Mouse (Mus musculus) macrophage (primary cell): Measurements from ENCODE around the gene Calml4. TPM values are rescaled to one million over a fixed set of nuclear protein-coding genes. Genes with fewer than 3 reads are reported as not detected.

ENCODE experiments used
- H3K27ac ChIP-seq: fragments of 350-480 bp; formaldehyde crosslinking; 2 replicates; pipeline ENCODE4 v1.9.0; 2021
- H3K36me3 ChIP-seq: fragments of 350-480 bp; formaldehyde crosslinking; 2 replicates; pipeline ENCODE4 v1.9.0; 2021; ENCODE audit errors: inconsistent target
- H3K4me3 ChIP-seq: fragments of 350-480 bp; formaldehyde crosslinking; 2 replicates; pipeline ENCODE4 v1.9.0; 2021; ENCODE audit errors: inconsistent target
- H3K79me2 ChIP-seq: fragments of 350-480 bp; formaldehyde crosslinking; 2 replicates; pipeline ENCODE4 v1.9.0; 2021; ENCODE audit errors: inconsistent target
- WGBS: methylation state at CpG from one replicate; pipeline ENCODE4 v1.1.7; 2026; ENCODE audit warnings: inconsistent platforms; ENCODE audit not compliant: missing documents; 5-methylcytosine and 5-hydroxymethylcytosine counted together
- polyA plus RNA-seq: library from polyadenylated mRNA; stranded (reverse); fragments of 250-400 nt; gene quantifications from 3 replicates; pipeline ENCODE4 v1.2.4, GENCODE M21; 2018; ENCODE audit warnings: inconsistent platforms

The Calml4 gene
- polyA plus RNA-seq, 1 experiment from 2014 or later: 0.62 TPM

DNA sequence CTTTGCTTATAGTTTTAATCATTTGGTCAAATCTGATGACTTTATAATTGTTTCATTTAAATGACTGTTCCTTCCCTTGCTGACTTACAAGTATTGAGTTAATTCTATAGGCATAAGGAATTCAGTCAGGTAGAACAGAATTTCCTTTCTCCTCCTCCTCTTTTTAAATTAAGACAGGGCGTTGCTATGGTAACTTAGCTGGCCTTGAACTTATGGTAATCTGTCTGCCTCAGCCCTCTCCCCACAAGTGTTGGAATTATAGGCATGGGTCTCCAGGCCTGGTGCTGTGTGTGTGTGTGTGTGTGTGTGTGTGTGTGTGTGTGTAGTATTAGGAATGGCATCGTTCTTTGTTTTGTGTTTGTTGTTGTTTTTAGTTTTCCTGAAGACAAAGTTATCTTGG is 43.9 kb downstream of the Calml4 start:
- H3K79me2 ChIP-seq: peaks cover 15% of the 10 kb centered on the region; the same call in 1 of the 2 replicates
- WGBS: 88% methylated on average over 2 of the region's 2 CpGs
- no peak overlapping the region for H3K4me3 ChIP-seq
- H3K36me3 ChIP-seq: peaks cover 29% of the 10 kb centered on the region; the same call in 1 of the 2 replicates
- H3K27ac ChIP-seq: no peak overlapping the region

DNA sequence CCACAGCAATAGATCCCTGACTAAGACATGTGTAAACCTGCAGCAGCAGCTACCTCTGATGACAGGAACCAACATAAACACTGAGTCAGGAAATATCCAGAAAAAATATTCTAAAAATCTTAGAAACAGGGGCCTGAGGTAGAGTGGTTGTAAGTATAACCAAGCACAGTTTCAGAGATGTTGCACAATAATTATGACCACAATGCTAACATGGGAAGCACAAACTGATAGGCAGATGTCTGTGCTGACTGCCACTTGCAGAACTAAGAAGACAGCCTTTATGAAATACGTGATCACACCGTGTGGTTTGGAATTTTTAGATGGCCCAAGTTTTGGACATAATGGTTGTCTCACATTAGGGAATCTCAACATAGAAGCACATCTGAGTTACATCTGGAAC is 46.0 kb downstream of the Calml4 start:
- peaks cover 35% of the 10 kb centered on the region; the same call in 1 of the 2 replicates for H3K79me2 ChIP-seq
- 37% methylated on average over 2 of the region's 2 CpGs for WGBS
- peaks cover 28% of the 10 kb centered on the region; the same call in 1 of the 2 replicates for H3K36me3 ChIP-seq
- no peak overlapping the region for H3K4me3 ChIP-seq
- H3K27ac ChIP-seq: no peak overlapping the region

DNA sequence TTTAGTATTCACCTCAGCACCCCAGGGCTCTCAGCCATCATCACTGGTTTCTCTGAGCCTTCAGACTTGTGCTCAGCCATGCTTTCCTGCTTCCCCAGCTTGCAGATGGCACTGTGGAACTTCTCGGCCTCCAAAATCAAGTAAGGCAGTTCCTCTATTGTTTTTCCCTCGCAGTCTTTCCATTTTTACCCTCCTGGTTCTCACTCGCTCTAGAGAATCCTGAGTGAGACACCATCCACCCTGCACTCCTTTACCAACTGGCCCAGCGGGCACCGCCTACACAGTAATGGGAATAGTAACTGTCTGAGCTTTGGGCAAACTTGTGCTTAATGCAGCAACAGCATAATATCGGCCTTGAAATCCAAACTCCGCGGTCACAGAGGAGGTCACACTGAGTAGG is 47.2 kb downstream of the Calml4 start:
- 93% methylated on average over 8 of the region's 8 CpGs for WGBS
- peaks cover 39% of the 10 kb centered on the region; the same call in 1 of the 2 replicates for H3K36me3 ChIP-seq
- no peak overlapping the region for H3K27ac ChIP-seq
- H3K79me2 ChIP-seq: peaks cover 46% of the 10 kb centered on the region; the same call in 1 of the 2 replicates
- H3K4me3 ChIP-seq: no peak overlapping the region

DNA sequence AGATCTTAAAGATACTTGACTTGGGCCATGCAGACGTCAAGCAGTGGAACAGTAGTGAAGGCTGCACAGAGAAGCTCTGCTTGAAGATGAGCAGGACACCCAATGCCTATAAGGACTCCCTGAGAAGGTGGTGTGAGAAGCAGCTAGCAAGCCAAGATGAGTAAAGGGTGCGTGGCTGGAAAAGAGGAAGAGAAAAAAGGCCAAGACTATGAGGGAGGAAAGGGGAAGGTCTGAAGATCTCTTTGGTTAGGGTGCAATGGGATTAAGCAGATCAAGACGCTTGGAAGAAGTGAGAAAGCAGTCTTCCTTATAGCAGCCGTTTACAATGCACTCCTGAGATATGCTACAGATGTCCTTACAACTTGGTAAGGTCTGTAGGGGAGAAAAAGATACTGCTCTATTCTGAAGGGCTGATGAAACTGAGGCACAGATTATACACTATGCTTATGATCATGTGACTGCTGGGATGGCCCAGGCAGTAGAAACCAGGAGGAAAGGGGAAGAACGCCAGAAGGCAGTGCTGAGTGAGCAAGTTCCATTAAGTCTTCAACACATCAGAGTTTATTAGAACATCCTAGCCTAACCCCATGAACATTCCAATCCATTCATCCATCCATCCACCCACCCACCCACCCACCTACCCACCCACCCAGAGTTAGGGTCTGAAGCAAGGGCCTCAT is 55.6 kb downstream of the Calml4 start:
- WGBS: 17% methylated on average over 5 of the region's 5 CpGs
- Histone ChIP-seq H3K36me3 (peaks cover 44% of the 10 kb centered on the region), H3K4me3 (no peak overlapping the region), H3K27ac (peak overlapping the region; percentile 84), H3K79me2 (peaks cover 75% of the 10 kb centered on the region)

DNA sequence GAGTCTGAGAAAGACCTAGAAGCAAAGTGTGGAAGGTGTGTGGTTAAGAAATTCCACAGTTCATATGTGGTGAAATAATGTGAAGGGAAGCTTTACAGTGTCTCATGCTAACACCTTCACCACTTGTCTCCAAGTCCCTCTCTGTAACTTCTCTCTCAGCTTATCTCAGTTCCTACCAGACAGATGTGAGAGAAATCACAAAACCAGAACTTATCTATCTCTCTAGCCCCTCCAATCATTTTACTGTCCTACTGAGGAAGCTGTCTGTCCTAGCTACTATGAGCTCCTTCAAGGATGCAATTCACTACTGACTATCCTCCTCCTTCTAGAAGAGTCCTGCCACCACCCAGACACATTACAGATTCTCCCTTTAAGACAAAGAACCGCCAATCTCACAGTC is 59.2 kb downstream of the Calml4 start:
- Histone ChIP-seq H3K36me3 (peaks cover 55% of the 10 kb centered on the region), H3K4me3 (no peak overlapping the region), H3K27ac (no peak overlapping the region), H3K79me2 (peaks cover 79% of the 10 kb centered on the region)
- WGBS: 87% methylated on average over 1 of the region's 1 CpGs

DNA sequence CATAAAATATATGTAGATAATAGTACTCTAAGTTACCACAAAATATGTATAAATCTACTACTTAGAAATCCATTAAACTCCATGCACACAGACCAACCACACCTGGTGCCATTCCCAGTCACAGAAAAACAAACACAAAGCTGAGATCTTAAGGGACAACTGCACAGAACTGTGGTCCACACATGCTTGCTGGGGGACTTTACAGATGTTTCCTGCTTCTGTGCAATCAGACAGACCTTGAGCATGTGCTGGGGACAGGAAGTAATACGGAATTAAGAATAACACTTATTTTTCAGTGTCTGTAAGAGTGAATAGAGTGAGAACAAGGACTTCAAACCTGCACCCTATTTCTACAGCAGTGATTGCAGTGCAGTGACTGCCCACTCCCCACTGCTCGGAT is 63.0 kb downstream of the Calml4 start:
- no peak overlapping the region for H3K4me3 ChIP-seq
- H3K36me3 ChIP-seq: peaks cover 56% of the 10 kb centered on the region
- WGBS: 51% methylated on average over 2 of the region's 2 CpGs
- H3K27ac ChIP-seq: no peak overlapping the region
- peaks cover 98% of the 10 kb centered on the region for H3K79me2 ChIP-seq

DNA sequence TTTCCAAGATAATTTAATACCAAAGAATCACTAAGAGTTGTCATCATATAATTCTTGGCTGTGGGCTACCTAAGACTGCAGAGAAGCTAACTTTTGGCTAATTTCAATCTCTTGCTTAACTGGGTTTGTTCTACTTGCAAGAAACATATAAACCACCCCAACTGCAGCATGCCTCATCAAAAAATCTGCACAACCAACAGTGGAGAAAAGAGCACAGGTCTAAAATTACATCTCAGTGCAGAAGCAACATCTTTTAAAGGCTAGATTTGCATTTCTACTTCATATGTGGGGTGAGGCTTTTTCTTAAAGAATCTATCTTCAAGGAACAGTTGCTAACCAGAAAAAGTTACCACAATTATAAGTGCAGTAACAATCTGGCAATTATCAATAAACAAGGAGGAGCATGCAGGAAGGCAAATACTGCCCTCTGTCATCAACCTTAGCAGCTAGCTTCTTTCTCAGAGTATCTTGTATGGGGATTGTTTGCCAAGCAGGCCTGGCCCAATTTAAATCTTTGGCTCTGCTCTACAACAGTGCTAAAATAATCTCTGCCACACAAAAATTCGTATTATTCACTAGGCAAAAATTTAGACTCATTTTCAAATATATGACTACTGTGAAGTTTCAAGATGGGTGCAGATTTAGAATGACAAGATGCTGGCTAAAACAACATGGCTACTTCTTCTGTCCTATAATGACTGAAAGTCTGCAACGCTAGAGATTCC is 67.2 kb downstream of the Calml4 start:
- WGBS: 100% methylated on average over 2 of the region's 2 CpGs
- H3K36me3 ChIP-seq: peaks cover 17% of the 10 kb centered on the region; the same call in 1 of the 2 replicates
- peaks cover 98% of the 10 kb centered on the region for H3K79me2 ChIP-seq
- no peak overlapping the region for H3K4me3 ChIP-seq
- no peak overlapping the region for H3K27ac ChIP-seq

Other genes starting within 250 kb of the Calml4 start
- not detected in 3 replicates for gene Itga11, start 180.3 kb upstream of the Calml4 start, polyA plus RNA-seq
- 38.2 to 44.0 TPM (median 38.7 TPM) in 3 replicates for gene Fem1b, start 46.1 kb upstream of the Calml4 start, polyA plus RNA-seq
- gene Cln6, start 19.3 kb upstream of the Calml4 start, polyA plus RNA-seq: 44.8 to 72.8 TPM (median 61.4 TPM) in 3 replicates
- 22.1 to 40.5 TPM (median 30.9 TPM) in 3 replicates for gene Pias1, start 129.8 kb downstream of the Calml4 start, polyA plus RNA-seq